Mouse (Mus musculus) ES-Bruce4 (cell line): ENCODE measurements around the gene Ankmy1.

Source experiments
- CTCF ChIP-seq: IDR thresholded peaks from one replicate; pipeline ENCODE4 v1.8.1; 2011; ENCODE audit warnings: low read depth, low read length
- POLR2A ChIP-seq: IDR thresholded peaks from one replicate; pipeline ENCODE4 v1.8.1; 2011; ENCODE audit warnings: low read length; ENCODE audit not compliant: insufficient read depth

DNA sequence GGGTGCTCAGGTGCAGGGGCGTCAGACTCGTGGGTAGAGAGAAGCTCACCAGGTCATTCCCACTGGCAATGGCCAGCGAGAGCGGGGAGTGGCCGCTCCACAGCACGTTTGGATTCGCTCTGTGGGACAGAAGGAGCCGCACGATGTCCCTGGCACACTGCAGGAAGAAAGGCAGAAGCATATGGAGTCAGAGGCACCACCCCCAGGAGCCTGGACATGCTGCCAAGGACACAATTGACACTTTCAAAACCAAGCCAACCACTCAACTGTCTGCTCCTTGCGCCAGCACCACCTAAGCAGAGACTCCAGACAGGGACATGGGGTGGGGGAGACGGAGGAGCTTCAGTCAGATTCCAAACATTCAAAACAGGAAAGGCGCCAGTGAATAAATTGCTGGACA lies 23.4 kb downstream of the Ankmy1 start:
- TF ChIP-seq POLR2A, result no peak
- TF ChIP-seq CTCF, result no peak
